Mouse (Mus musculus): ENCODE measurements at regions not wholly inside any gene's neighbourhood (a gene's known extent, or its start where the extent isn't known, plus 50 kb on each side); places are given as distances from the start of the nearest gene placed in this dataset.
A peak's percentile ranks its signal among the peaks of the same experiment; 100 is the strongest.
"Not testable (repeated sequence)": the region's sequence is repeated elsewhere in the genome, so short reads cannot be mapped to it uniquely, and the experiment has no call there.

GRCm38 (mm10) chr5:63503056-63503845 lies 145.7 kb upstream of the Nwd2 start:
- TF ChIP-seq CTCF (IDR thresholded peaks at IDR 0.05): no peak
- Histone ChIP-seq H3K4me3 (no peak overlapping the region), H3K27ac (0 out of 2 replicates have a peak overlapping the region, but pooled peaks have one; percentile 29)
- DNase-seq (ENCODE audit: extremely low spot score in 1 of 2, low spot score in 2 of 2): peak; percentile 10 to 21
- intact Hi-C loops (cut with DNase I): loop anchor here (2.0 to 10.0 kb wide), 5 partner anchors 119 to 564 kb away; partner anchors contain the start of gene Nwd2

- Histone ChIP-seq H3K27ac (no peak overlapping the region), H3K4me3 (no peak overlapping the region)
- no peak for TF ChIP-seq CTCF (IDR thresholded peaks at IDR 0.05)
- intact Hi-C loops (cut with DNase I): no loop called here
- no peak for DNase-seq (ENCODE audit: extremely low spot score in 1 of 2, low spot score in 2 of 2)
Measured at GRCm38 (mm10) chr5:63534197-63534596, 114.7 kb upstream of the Nwd2 start.

GRCm38 (mm10) chr5:63540530-63540929 lies 108.4 kb upstream of the Nwd2 start:
- intact Hi-C loops (cut with DNase I): no loop called here
- no peak overlapping the region for H3K4me3 ChIP-seq
- no peak for DNase-seq (ENCODE audit: extremely low spot score in 1 of 2, low spot score in 2 of 2)
- peak; percentile 13; the same call in 1 of the 2 replicates for TF ChIP-seq CTCF (IDR thresholded peaks at IDR 0.05)
- no peak overlapping the region for H3K27ac ChIP-seq

- no peak overlapping the region for H3K27ac ChIP-seq
- intact Hi-C loops (cut with DNase I): no loop called here
Measured at GRCm38 (mm10) chr5:63545482-63545881, 103.4 kb upstream of the Nwd2 start.

GRCm38 (mm10) chr5:63565891-63566290 lies 83.0 kb upstream of the Nwd2 start:
- DNase-seq (ENCODE audit: extremely low spot score in 1 of 2, low spot score in 2 of 2); H3K4me3 ChIP-seq; H3K27ac ChIP-seq; intact Hi-C loops (cut with DNase I): not testable (repeated sequence)

More at GRCm38 (mm10) chr5:63545482-63545881, 103.4 kb upstream of the Nwd2 start:
- no peak for DNase-seq (ENCODE audit: extremely low spot score in 1 of 2, low spot score in 2 of 2)
- no peak overlapping the region for H3K4me3 ChIP-seq
- no peak for TF ChIP-seq CTCF (IDR thresholded peaks at IDR 0.05)

- Histone ChIP-seq H3K27ac (no peak overlapping the region), H3K4me3 (no peak overlapping the region)
- TF ChIP-seq CTCF (IDR thresholded peaks at IDR 0.05): no peak
- DNase-seq (ENCODE audit: extremely low spot score in 1 of 2, low spot score in 2 of 2): no peak
- intact Hi-C loops (cut with DNase I): no loop called here
Measured at GRCm38 (mm10) chr5:63575401-63575800, 73.5 kb upstream of the Nwd2 start.

- DNase-seq (ENCODE audit: extremely low spot score in 1 of 2, low spot score in 2 of 2): no peak
- Histone ChIP-seq H3K4me3 (no peak overlapping the region), H3K27ac (no peak overlapping the region)
- TF ChIP-seq CTCF (IDR thresholded peaks at IDR 0.05): no peak
- intact Hi-C loops (cut with DNase I): no loop called here
Measured at GRCm38 (mm10) chr5:63579409-63579808, 69.5 kb upstream of the Nwd2 start.

GRCm38 (mm10) chr5:63587051-63587450 lies 61.9 kb upstream of the Nwd2 start:
- DNase-seq (ENCODE audit: extremely low spot score in 1 of 2, low spot score in 2 of 2): no peak
- no peak for TF ChIP-seq CTCF (IDR thresholded peaks at IDR 0.05)
- intact Hi-C loops (cut with DNase I): no loop called here
- Histone ChIP-seq H3K27ac (no peak overlapping the region), H3K4me3 (no peak overlapping the region)

- intact Hi-C loops (cut with DNase I): no loop called here
- H3K4me3 ChIP-seq: no peak overlapping the region
- no peak for TF ChIP-seq CTCF (IDR thresholded peaks at IDR 0.05)
- DNase-seq (ENCODE audit: extremely low spot score in 1 of 2, low spot score in 2 of 2): no peak
- no peak overlapping the region for H3K27ac ChIP-seq
Measured at GRCm38 (mm10) chr5:63587855-63588254, 61.0 kb upstream of the Nwd2 start.

All from left cerebral cortex, adult 2 months (tissue).